Mouse (Mus musculus) bone marrow, adult 2 months (tissue): ENCODE measurements around the gene Abcd4. TPM values are rescaled to one million over a fixed set of nuclear protein-coding genes. Genes with fewer than 3 reads are reported as not detected.

Source experiments
- H3K27ac ChIP-seq: fragments of 200-500 bp; 2 replicates; pipeline ENCODE4 v1.5.1; 2012; ENCODE audit warnings: low read depth, mild to moderate bottlenecking, control low read depth, inconsistent platforms, low read length; ENCODE audit not compliant: control insufficient read depth, poor library complexity, insufficient read depth
- H3K4me1 ChIP-seq: fragments of 200-500 bp; 2 replicates; pipeline ENCODE4 v1.6.1; 2011; ENCODE audit warnings: low read length; ENCODE audit not compliant: control insufficient read depth, insufficient read depth
- H3K4me3 ChIP-seq: fragments of 200-500 bp; replicated peaks from 2 replicates; pipeline ENCODE3; 2011; ENCODE audit warnings: mild to moderate bottlenecking, low read depth, low read length, control low read depth; ENCODE audit not compliant: control insufficient read depth
- CTCF ChIP-seq: fragments of 200-500 bp; IDR thresholded peaks from 2 replicates; pipeline ENCODE4 v1.5.1; 2011; ENCODE audit warnings: low read length, control low read depth; ENCODE audit not compliant: control insufficient read depth, insufficient read depth
- POLR2A ChIP-seq: fragments of 200-500 bp; IDR thresholded peaks from 2 replicates; pipeline ENCODE4 v1.6.1; 2011; ENCODE audit warnings: low read depth, mild to moderate bottlenecking, control low read depth, low read length, borderline replicate concordance; ENCODE audit not compliant: control insufficient read depth
- WGBS: fragments of 180-500 bp; shearing (Covaris S2); methylation state at CpG from one replicate; pipeline ENCODE4 v1.1.7; 2018; 5-methylcytosine and 5-hydroxymethylcytosine counted together
- polyA plus RNA-seq: library from polyadenylated mRNA; stranded (reverse); fragments of >200 nt; gene quantifications from 2 replicates; pipeline ENCODE4 v1.2.4, GENCODE M21; 2011; ENCODE audit warnings: low replicate concordance; ENCODE audit not compliant: missing spikeins, insufficient read depth, insufficient read length

Abcd4 gene
- polyA plus RNA-seq, 1 experiment: 7.7 TPM

DNA sequence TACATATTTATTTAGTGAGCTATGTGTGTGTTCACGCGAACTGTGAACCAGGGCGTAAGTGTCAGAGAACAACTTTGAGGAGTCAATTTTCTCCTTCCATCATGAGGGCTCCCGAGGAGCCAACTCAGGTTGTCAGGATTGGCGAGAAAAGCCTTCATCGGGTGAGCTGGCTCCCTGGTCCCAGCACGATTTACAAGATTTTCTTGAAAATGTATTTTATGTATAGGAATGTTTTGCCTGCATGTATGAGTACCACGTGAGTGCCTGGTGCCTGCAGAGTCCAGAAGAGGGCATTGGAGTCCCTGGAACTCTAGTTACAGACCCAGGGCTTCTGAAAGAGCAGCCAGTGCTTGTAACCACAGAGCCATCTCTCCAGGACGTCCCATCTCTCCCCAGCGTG lies 450 bp upstream of the Abcd4 start:
- Histone ChIP-seq H3K4me3 (peak overlapping the region; percentile 54), H3K4me1 (no peaks in the 10 kb centered on the region; the same call in 1 of the 2 replicates), H3K27ac (no peak overlapping the region)
- TF ChIP-seq POLR2A (no peak), CTCF (no peak)
- WGBS: 5% methylated on average over 10 of the region's 10 CpGs

- Histone ChIP-seq H3K4me1 (no peaks in the 10 kb centered on the region; the same call in 1 of the 2 replicates), H3K27ac (no peak overlapping the region), H3K4me3 (no peak overlapping the region)
- WGBS: 69% methylated on average over 7 of the region's 7 CpGs
- no peak for TF ChIP-seq POLR2A
- TF ChIP-seq CTCF: no peak
Measured at GRCm38 (mm10) chr12:84614524-84614923, 2.7 kb downstream of the Abcd4 start.

DNA sequence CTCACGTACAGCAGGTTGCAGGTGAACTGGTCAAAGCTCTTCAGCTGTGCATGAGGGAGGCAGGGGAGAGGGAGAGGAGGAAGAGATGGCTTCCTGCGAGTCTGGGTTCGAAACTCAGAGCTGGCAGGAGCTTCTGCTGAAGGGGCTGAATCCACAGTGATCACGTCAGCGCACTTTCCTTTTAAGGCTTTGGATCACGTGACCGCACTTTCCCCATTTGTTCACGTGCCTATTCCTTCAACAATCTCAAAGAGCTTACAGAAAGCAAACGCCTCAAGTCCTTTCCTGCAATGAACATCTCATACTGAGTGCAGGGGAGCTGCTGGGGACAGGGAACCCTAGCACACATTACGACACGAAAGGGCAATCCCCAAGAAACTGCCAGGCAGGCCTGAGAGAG lies 3.2 kb downstream of the Abcd4 start:
- H3K27ac ChIP-seq: no peak overlapping the region
- WGBS: 83% methylated on average over 11 of the region's 11 CpGs
- no peak overlapping the region for H3K4me3 ChIP-seq
- no peaks in the 10 kb centered on the region; the same call in 1 of the 2 replicates for H3K4me1 ChIP-seq
- no peak for TF ChIP-seq CTCF
- TF ChIP-seq POLR2A: no peak

GRCm38 (mm10) chr12:84612518-84612917 lies 4.7 kb downstream of the Abcd4 start:
- H3K4me3 ChIP-seq: no peak overlapping the region
- no peak for TF ChIP-seq POLR2A
- 87% methylated on average over 8 of the region's 8 CpGs for WGBS
- H3K27ac ChIP-seq: no peak overlapping the region
- no peaks in the 10 kb centered on the region; the same call in 1 of the 2 replicates for H3K4me1 ChIP-seq

DNA sequence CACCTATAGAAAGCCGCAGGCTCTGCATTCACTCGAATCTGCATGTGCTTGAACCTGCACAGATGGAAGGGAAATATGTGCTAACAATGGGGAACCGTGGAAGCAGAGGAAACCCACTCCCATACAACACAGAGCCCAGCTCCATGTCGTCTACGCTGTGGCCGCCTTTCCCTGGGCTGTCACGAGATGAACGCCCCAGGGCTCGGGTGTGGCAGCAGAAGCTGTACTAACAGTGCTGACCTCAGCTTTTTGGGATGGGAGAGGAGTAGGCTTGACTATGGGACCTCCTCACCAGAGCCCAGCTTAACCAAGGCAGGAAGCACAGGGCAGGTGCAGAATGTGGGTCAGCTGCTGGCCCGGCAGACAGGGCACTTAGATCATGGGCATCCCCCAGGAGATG lies 5.5 kb downstream of the Abcd4 start:
- TF ChIP-seq POLR2A (no peak), CTCF (no peak)
- Histone ChIP-seq H3K27ac (no peak overlapping the region), H3K4me3 (no peak overlapping the region), H3K4me1 (no peaks in the 10 kb centered on the region; the same call in 1 of the 2 replicates)
- WGBS: 84% methylated on average over 10 of the region's 10 CpGs

GRCm38 (mm10) chr12:84605860-84606259 lies 11.4 kb downstream of the Abcd4 start:
- TF ChIP-seq CTCF (peak; percentile 52; the same call in 1 of the 2 replicates), POLR2A (no peak)
- Histone ChIP-seq H3K27ac (no peak overlapping the region), H3K4me3 (no peak overlapping the region), H3K4me1 (no peaks in the 10 kb centered on the region)
- WGBS: 71% methylated on average over 7 of the region's 7 CpGs

GRCm38 (mm10) chr12:84604001-84604400 lies 13.2 kb downstream of the Abcd4 start:
- TF ChIP-seq CTCF (no peak), POLR2A (no peak)
- 76% methylated on average over 7 of the region's 7 CpGs for WGBS
- no peaks in the 10 kb centered on the region for H3K4me1 ChIP-seq
- H3K4me3 ChIP-seq: no peak overlapping the region
- no peak overlapping the region for H3K27ac ChIP-seq

- 37% methylated on average over 8 of the region's 8 CpGs for WGBS
- no peaks in the 10 kb centered on the region for H3K4me1 ChIP-seq
- H3K4me3 ChIP-seq: no peak overlapping the region
- H3K27ac ChIP-seq: no peak overlapping the region
- TF ChIP-seq CTCF (no peak), POLR2A (no peak)
Measured at GRCm38 (mm10) chr12:84598324-84598723, 18.9 kb downstream of the Abcd4 start.
